Mouse (Mus musculus): ENCODE results near the gene Nubp2. TPM values are rescaled to one million over a fixed set of nuclear protein-coding genes. Genes with fewer than 3 reads are reported as not detected.

Gene Nubp2
- polyA plus RNA-seq, 1 experiment, result 38.4 TPM

DNA sequence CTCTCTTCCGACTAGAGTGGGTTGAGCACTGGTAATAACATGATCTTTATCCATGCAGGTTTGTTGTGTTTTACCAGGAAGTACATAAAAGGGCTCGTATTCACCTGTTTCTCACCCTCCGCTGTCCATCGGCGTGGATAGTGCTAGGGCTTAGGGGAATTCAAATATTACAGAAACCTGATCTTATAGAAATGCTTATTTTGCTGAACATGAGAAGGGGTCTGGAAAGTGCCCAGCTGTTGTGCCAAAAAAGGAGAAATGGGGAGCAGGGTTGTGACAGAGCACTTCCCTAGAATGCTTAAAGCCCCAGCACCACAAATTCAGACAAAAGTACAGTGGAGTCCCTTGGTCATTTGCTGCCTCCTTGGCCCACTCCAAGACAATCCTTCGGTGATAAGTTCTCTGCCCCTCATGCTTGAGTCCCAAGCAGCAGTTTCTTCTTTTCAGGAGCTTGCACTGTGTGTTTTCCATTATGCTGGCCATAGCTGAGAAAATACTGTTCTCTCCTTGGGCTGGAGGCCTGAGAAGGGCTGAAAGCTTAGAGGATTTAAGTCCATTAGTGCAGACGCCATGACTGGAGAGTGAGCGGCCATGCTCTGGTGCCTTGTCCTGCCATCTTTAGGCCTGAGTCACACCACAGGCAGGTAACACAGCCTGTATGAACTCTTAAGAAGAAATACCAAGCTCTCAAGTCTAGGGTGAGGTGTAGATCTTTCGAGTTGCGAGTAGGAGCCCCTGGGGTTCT is 34.6 kb downstream of the Nubp2 start:
- TF ChIP-seq POLR2A (IDR thresholded peaks at IDR 0.05; ENCODE audit: low read depth, low read length) (no peak), CTCF (conservative IDR thresholded peaks at IDR 0.05; ENCODE audit: insufficient read depth, insufficient read length, low read depth, low read length) (no peak)
- no peak for DNase-seq
- H3K27me3 ChIP-seq (replicated peaks; ENCODE audit: control insufficient read depth, insufficient read depth, low read length), result no peaks in the 10 kb centered on the region
- 56% methylated on average over 10 of the region's 10 CpGs for WGBS
- 0 out of 2 replicates have a peak overlapping the region, but pooled peaks have one; percentile 43 for H3K27ac ChIP-seq (ENCODE audit: insufficient read depth, low read depth, low read length)
- H3K36me3 ChIP-seq (ENCODE audit: control insufficient read depth, insufficient read depth, low read length), result no peaks in the 10 kb centered on the region; the same call in 1 of the 2 replicates
- peaks cover 14% of the 10 kb centered on the region; the same call in 1 of the 2 replicates for H3K4me1 ChIP-seq (ENCODE audit: control insufficient read depth, insufficient read depth, low read length)
- H3K4me3 ChIP-seq (ENCODE audit: insufficient read depth, low read depth, low read length), result peak overlapping the region; percentile 60

DNA sequence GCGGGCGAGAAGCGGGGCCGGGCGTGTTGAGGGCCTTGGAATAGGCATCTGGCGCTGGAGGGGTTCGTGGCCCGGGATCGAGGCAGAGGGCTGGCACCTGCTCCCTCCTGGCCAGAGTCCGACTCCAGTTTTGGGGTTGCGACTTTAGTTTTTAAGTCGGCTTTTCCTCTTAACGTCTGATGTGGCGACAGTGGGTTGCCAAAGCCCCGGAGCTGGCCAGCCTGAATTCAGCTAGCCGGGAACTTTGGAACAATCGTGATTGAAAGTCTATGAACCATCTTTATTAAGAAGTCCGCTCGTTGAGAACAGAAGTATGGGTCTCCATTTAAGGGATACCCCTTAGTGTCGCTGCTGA is 35.4 kb downstream of the Nubp2 start:
- TF ChIP-seq POLR2A (IDR thresholded peaks at IDR 0.05; ENCODE audit: low read depth, low read length) (no peak), CTCF (conservative IDR thresholded peaks at IDR 0.05; ENCODE audit: insufficient read depth, insufficient read length, low read depth, low read length) (no peak)
- DNase-seq, result no peak
- no peaks in the 10 kb centered on the region for H3K27me3 ChIP-seq (replicated peaks; ENCODE audit: control insufficient read depth, insufficient read depth, low read length)
- peak overlapping the region; percentile 60 for H3K4me3 ChIP-seq (ENCODE audit: insufficient read depth, low read depth, low read length)
- no peaks in the 10 kb centered on the region; the same call in 1 of the 2 replicates for H3K36me3 ChIP-seq (ENCODE audit: control insufficient read depth, insufficient read depth, low read length)
- under 1% methylated on average over 20 of the region's 20 CpGs for WGBS
- H3K27ac ChIP-seq (ENCODE audit: insufficient read depth, low read depth, low read length), result peak overlapping the region; percentile 43
- H3K4me1 ChIP-seq (ENCODE audit: control insufficient read depth, insufficient read depth, low read length), result peaks cover 8% of the 10 kb centered on the region; the same call in 1 of the 2 replicates

DNA sequence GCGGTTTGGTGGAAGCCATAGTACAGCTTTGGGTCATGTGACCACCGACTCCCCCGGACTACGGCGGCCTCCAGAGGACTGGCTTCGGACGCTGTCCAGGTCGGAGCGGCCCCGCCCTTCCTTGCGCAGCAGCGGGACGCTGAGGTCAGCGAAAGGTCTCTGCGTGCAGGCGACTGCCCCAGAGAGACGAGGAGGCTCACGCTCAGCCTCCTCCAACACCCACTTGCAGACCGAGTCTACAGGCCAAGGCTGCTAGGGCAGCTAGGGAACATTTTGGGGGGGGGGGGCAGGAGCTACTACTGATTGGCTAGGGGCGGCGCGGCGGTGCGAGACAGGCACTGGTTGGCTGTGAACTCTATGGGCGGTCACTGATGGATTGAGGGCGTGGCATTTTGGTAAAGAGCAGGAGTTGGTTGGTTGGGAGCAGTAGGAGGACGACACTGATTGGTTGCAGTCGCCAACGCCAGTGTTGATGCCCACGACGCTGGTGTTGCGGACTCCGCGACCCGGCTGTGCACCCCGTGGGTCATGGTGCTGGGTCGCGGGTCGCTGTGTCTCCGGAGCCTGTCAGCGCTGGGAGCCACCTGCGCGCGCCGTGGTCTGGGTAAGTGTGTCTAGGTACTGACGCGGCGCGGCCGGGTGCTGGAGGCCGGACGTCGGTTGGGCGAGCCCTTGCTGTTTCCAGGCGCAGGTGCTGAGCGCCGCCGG is 35.9 kb downstream of the Nubp2 start, which contains the start of gene Fahd1:
TSS of gene Fahd1 (minus strand) at position 300 of the 708 bp plus-strand sequence.
- Histone ChIP-seq H3K4me1 (ENCODE audit: control insufficient read depth, insufficient read depth, low read length) (peaks cover 6% of the 10 kb centered on the region; the same call in 1 of the 2 replicates), H3K4me3 (ENCODE audit: insufficient read depth, low read depth, low read length) (peak within 1 kb of the TSS; percentile 70), H3K27ac (ENCODE audit: insufficient read depth, low read depth, low read length) (peak within 1 kb of the TSS; percentile 92), H3K36me3 (ENCODE audit: control insufficient read depth, insufficient read depth, low read length) (no peaks in the 10 kb centered on the region; the same call in 1 of the 2 replicates), H3K27me3 (replicated peaks; ENCODE audit: control insufficient read depth, insufficient read depth, low read length) (no peaks in the 10 kb centered on the region)
- DNase-seq, result peak; percentile 99
- WGBS, result under 1% methylated on average over 58 of the region's 58 CpGs
- TF ChIP-seq POLR2A (IDR thresholded peaks at IDR 0.05; ENCODE audit: low read depth, low read length) (peak; percentile 93), CTCF (conservative IDR thresholded peaks at IDR 0.05; ENCODE audit: insufficient read depth, insufficient read length, low read depth, low read length) (0 out of 2 replicates have a peak, but pooled peaks have one; percentile 12)

DNA sequence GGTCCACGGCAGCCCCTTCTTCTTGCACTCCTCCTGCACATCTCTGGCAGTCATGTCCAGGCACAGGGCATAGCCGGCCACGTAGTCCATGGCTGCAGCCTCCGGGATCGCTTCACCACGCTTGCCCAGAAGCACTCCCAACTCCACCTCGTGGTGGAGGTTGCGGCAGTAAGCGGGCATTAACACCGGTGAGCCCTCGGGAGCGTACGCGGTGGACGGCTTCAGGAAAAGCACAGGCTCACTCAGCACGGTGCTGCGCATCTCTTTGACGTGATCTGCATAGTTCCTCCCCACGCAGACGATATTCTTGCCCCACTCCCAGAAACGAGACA is 36.5 kb downstream of the Nubp2 start:
- H3K4me1 ChIP-seq (ENCODE audit: control insufficient read depth, insufficient read depth, low read length), result peaks cover 7% of the 10 kb centered on the region; the same call in 1 of the 2 replicates
- no peaks in the 10 kb centered on the region for H3K27me3 ChIP-seq (replicated peaks; ENCODE audit: control insufficient read depth, insufficient read depth, low read length)
- H3K4me3 ChIP-seq (ENCODE audit: insufficient read depth, low read depth, low read length), result peak overlapping the region; percentile 70
- no peaks in the 10 kb centered on the region; the same call in 1 of the 2 replicates for H3K36me3 ChIP-seq (ENCODE audit: control insufficient read depth, insufficient read depth, low read length)
- H3K27ac ChIP-seq (ENCODE audit: insufficient read depth, low read depth, low read length), result peak overlapping the region; percentile 92
- WGBS, result 0% methylated on average over 21 of the region's 21 CpGs
- DNase-seq, result no peak
- TF ChIP-seq CTCF (conservative IDR thresholded peaks at IDR 0.05; ENCODE audit: insufficient read depth, insufficient read length, low read depth, low read length), result no peak
- no peak for TF ChIP-seq POLR2A (IDR thresholded peaks at IDR 0.05; ENCODE audit: low read depth, low read length)

DNA sequence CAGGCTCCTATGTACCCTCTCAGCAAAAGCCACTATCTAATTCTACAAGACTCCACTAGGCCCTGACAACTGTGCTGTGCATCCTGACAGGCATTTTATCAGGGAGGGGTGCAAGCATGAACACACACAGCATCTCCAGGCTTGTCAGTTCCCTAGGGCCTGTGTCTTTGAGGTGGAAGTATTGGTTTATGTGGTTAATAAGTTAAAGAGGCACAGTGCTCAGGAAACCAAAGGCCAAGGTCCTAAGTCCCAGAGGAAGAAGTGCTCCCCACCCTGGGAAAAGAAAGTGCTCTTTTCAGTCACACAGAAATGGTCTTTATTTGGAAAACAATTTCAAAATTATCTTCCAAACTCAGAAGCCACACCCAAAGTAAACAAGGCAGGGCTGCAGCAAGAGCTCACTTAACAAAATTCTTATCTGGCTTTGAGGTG is 37.5 kb downstream of the Nubp2 start:
- TF ChIP-seq POLR2A (IDR thresholded peaks at IDR 0.05; ENCODE audit: low read depth, low read length), result no peak
- no peak for TF ChIP-seq CTCF (conservative IDR thresholded peaks at IDR 0.05; ENCODE audit: insufficient read depth, insufficient read length, low read depth, low read length)
- Histone ChIP-seq H3K4me3 (ENCODE audit: insufficient read depth, low read depth, low read length) (peak overlapping the region; percentile 70), H3K4me1 (ENCODE audit: control insufficient read depth, insufficient read depth, low read length) (peaks cover 9% of the 10 kb centered on the region; the same call in 1 of the 2 replicates), H3K27ac (ENCODE audit: insufficient read depth, low read depth, low read length) (peak overlapping the region; percentile 91), H3K36me3 (ENCODE audit: control insufficient read depth, insufficient read depth, low read length) (no peaks in the 10 kb centered on the region; the same call in 1 of the 2 replicates), H3K27me3 (replicated peaks; ENCODE audit: control insufficient read depth, insufficient read depth, low read length) (no peaks in the 10 kb centered on the region)
- peak; percentile 88 for DNase-seq

DNA sequence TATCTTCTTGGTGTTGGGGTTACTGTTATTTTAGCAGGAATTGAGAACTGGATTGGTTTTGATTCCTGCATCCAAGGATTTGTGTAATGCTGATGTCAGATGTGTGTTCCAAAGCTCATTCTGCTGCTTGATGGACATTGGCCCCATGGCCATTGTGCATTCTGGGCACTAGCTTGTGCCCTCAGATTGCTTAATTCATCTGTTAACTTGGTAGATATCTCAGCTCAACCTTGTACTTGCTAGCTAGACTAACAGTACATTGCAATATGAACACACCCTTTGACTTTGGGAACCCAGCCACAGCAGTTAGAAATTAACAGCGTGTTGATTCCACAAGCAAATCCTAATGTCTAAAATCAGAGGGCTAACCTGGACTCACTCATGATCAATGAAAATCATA is 38.8 kb downstream of the Nubp2 start:
- no peak overlapping the region for H3K27ac ChIP-seq (ENCODE audit: insufficient read depth, low read depth, low read length)
- H3K4me1 ChIP-seq (ENCODE audit: control insufficient read depth, insufficient read depth, low read length), result peaks cover 5% of the 10 kb centered on the region; the same call in 1 of the 2 replicates
- TF ChIP-seq POLR2A (IDR thresholded peaks at IDR 0.05; ENCODE audit: low read depth, low read length), result no peak
- no peak for TF ChIP-seq CTCF (conservative IDR thresholded peaks at IDR 0.05; ENCODE audit: insufficient read depth, insufficient read length, low read depth, low read length)
- no peaks in the 10 kb centered on the region for H3K36me3 ChIP-seq (ENCODE audit: control insufficient read depth, insufficient read depth, low read length)
- H3K4me3 ChIP-seq (ENCODE audit: insufficient read depth, low read depth, low read length), result no peak overlapping the region
- H3K27me3 ChIP-seq (replicated peaks; ENCODE audit: control insufficient read depth, insufficient read depth, low read length), result no peaks in the 10 kb centered on the region
- peak; percentile 92 for DNase-seq
- WGBS, result 55% methylated on average over 1 of the region's 1 CpGs

DNA sequence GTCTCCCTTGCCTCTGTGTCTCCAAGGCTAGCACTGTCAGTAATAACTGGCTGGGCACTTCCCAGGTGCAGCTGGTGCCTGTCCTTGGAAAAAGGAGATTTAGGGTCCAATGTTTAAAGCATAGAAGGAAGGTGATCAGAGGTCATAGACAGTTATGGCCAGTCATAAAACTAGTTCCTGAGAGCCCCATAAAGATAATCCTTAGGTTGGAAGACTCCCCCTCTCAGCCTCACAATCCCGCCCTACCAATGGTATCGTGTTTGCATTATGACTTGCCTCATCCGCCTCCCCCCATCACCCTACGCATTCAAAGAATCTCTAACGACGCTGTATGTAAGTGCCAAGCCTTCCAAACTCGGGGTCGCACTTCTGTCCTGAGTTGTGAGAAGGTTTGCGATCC is 41.6 kb downstream of the Nubp2 start:
- H3K36me3 ChIP-seq (ENCODE audit: control insufficient read depth, insufficient read depth, low read length), result no peaks in the 10 kb centered on the region
- 38% methylated on average over 9 of the region's 9 CpGs for WGBS
- no peaks in the 10 kb centered on the region for H3K27me3 ChIP-seq (replicated peaks; ENCODE audit: control insufficient read depth, insufficient read depth, low read length)
- peaks cover 5% of the 10 kb centered on the region; the same call in 1 of the 2 replicates for H3K4me1 ChIP-seq (ENCODE audit: control insufficient read depth, insufficient read depth, low read length)
- no peak overlapping the region for H3K4me3 ChIP-seq (ENCODE audit: insufficient read depth, low read depth, low read length)
- H3K27ac ChIP-seq (ENCODE audit: insufficient read depth, low read depth, low read length), result no peak overlapping the region
- TF ChIP-seq CTCF (conservative IDR thresholded peaks at IDR 0.05; ENCODE audit: insufficient read depth, insufficient read length, low read depth, low read length) (no peak), POLR2A (IDR thresholded peaks at IDR 0.05; ENCODE audit: low read depth, low read length) (no peak)
- no peak for DNase-seq
